In genomic region chr9:121385749-121386350, GRCm38 (mm10) we compare ENCODE assay signal across 9 mouse cellular contexts.
DNase-seq lines count a peak whose midpoint lies in the region; ATAC-seq and TF ChIP-seq lines count a peak whose summit lies in the region.
"Had no signal": no experiment of that assay in that cellular context is flagged by ENCODE, and none has a peak within 500 bp of the region (broad histone marks: within the 10 kb centered on the region; RNA-seq: fewer than 3 reads in every experiment).

No protein-coding gene starts in this region.

- H3K4me3 ChIP-seq in heart, embryonic 11.5 days (ENCODE audit: low read depth, low read length) = no peak overlapping the region
- H3K4me3 ChIP-seq in heart, embryonic 12.5 days = no peak overlapping the region
- no peak overlapping the region for H3K4me3 ChIP-seq in midbrain, embryonic 11.5 days (ENCODE audit: low read depth, low read length)
- H3K4me3 ChIP-seq in midbrain, postnatal 0 days (ENCODE audit: low read depth, low read length) = no peak overlapping the region
- H3K4me3 ChIP-seq in hindbrain, embryonic 12.5 days = no peak overlapping the region
- H3K4me3 ChIP-seq: erythroblast, embryonic 14.5 days; myocyte had no signal

- H3K27me3 ChIP-seq in heart, embryonic 11.5 days (ENCODE audit: control insufficient read depth, insufficient read depth, low read length) = no peaks in the 10 kb centered on the region
- no peaks in the 10 kb centered on the region for H3K27me3 ChIP-seq in heart, embryonic 12.5 days (replicated peaks)
- H3K27me3 ChIP-seq in midbrain, embryonic 11.5 days (ENCODE audit: control insufficient read depth, insufficient read depth, low read length) = no peaks in the 10 kb centered on the region
- no peaks in the 10 kb centered on the region for H3K27me3 ChIP-seq in midbrain, postnatal 0 days (ENCODE audit: insufficient read depth, low read length)
- H3K27me3 ChIP-seq in hindbrain, embryonic 12.5 days = no peaks in the 10 kb centered on the region

- WGBS in heart, embryonic 11.5 days (ENCODE audit: insufficient replicate concordance) = 77% methylated on average over 12 of the region's 12 CpGs
- 86% methylated on average over 12 of the region's 12 CpGs for WGBS in heart, embryonic 12.5 days
- WGBS in midbrain, embryonic 11.5 days = 83% methylated on average over 12 of the region's 12 CpGs
- 77% methylated on average over 12 of the region's 12 CpGs for WGBS in midbrain, postnatal 0 days
- WGBS in hindbrain, embryonic 12.5 days = 81% methylated on average over 12 of the region's 12 CpGs

- no peak for ATAC-seq in heart, embryonic 11.5 days (replicated peaks; ENCODE audit: insufficient number of reproducible peaks, low FRiP score, low TSS enrichment)
- no peak for ATAC-seq in heart, embryonic 12.5 days (ENCODE audit: insufficient number of reproducible peaks, low FRiP score)
- ATAC-seq in midbrain, embryonic 11.5 days (ENCODE audit: low FRiP score) = no peak
- no peak for ATAC-seq in midbrain, postnatal 0 days (ENCODE audit: low FRiP score)
- ATAC-seq in hindbrain, embryonic 12.5 days (ENCODE audit: low FRiP score) = no peak
- ATAC-seq in granulocyte monocyte progenitor cell, adult 5-6 weeks (replicated peaks; ENCODE audit: poor library complexity, severe bottlenecking) = no peak

- H3K9ac ChIP-seq in heart, embryonic 11.5 days (ENCODE audit: low read depth, low read length) = 0 out of 2 replicates have a peak overlapping the region, but pooled peaks have one; percentile 43
- H3K9ac ChIP-seq in heart, embryonic 12.5 days = no peak overlapping the region
- peak overlapping the region; percentile 2; the same call in 1 of the 2 replicates for H3K9ac ChIP-seq in midbrain, embryonic 11.5 days (ENCODE audit: low read length)
- H3K9ac ChIP-seq in midbrain, postnatal 0 days (replicated peaks; ENCODE audit: low read length, poor library complexity, severe bottlenecking) = no peak overlapping the region
- peak overlapping the region; percentile 1; the same call in 1 of the 2 replicates for H3K9ac ChIP-seq in hindbrain, embryonic 12.5 days

- no peaks in the 10 kb centered on the region for H3K9me3 ChIP-seq in heart, embryonic 11.5 days (replicated peaks; ENCODE audit: control insufficient read depth, low read length)
- H3K9me3 ChIP-seq in heart, embryonic 12.5 days (replicated peaks) = no peaks in the 10 kb centered on the region
- no peaks in the 10 kb centered on the region for H3K9me3 ChIP-seq in midbrain, embryonic 11.5 days (ENCODE audit: control insufficient read depth, low read length)
- H3K9me3 ChIP-seq in midbrain, postnatal 0 days (ENCODE audit: low read length) = no peaks in the 10 kb centered on the region
- H3K9me3 ChIP-seq in hindbrain, embryonic 12.5 days (replicated peaks) = no peaks in the 10 kb centered on the region

- no peaks in the 10 kb centered on the region for H3K36me3 ChIP-seq in heart, embryonic 11.5 days (ENCODE audit: control insufficient read depth, insufficient read depth, low read length)
- H3K36me3 ChIP-seq in heart, embryonic 12.5 days = peaks cover 7% of the 10 kb centered on the region; the same call in 1 of the 2 replicates
- no peaks in the 10 kb centered on the region for H3K36me3 ChIP-seq in midbrain, embryonic 11.5 days (ENCODE audit: control insufficient read depth, insufficient read depth, low read length)
- no peaks in the 10 kb centered on the region for H3K36me3 ChIP-seq in midbrain, postnatal 0 days (ENCODE audit: insufficient read depth, low read length)
- H3K36me3 ChIP-seq in hindbrain, embryonic 12.5 days = no peaks in the 10 kb centered on the region

- H3K27ac ChIP-seq in heart, embryonic 11.5 days (ENCODE audit: low read depth, low read length) = no peak overlapping the region
- H3K27ac ChIP-seq in heart, embryonic 12.5 days (ENCODE audit: poor library complexity, severe bottlenecking) = no peak overlapping the region
- no peak overlapping the region for H3K27ac ChIP-seq in midbrain, embryonic 11.5 days (ENCODE audit: low read depth, low read length)
- H3K27ac ChIP-seq in midbrain, postnatal 0 days (ENCODE audit: low read depth, low read length) = no peak overlapping the region
- no peak overlapping the region for H3K27ac ChIP-seq in hindbrain, embryonic 12.5 days

- peaks cover 31% of the 10 kb centered on the region for H3K4me1 ChIP-seq in heart, embryonic 11.5 days (ENCODE audit: control insufficient read depth, insufficient read depth, low read length)
- peaks cover 59% of the 10 kb centered on the region for H3K4me1 ChIP-seq in heart, embryonic 12.5 days (replicated peaks)
- no peaks in the 10 kb centered on the region for H3K4me1 ChIP-seq in midbrain, embryonic 11.5 days (ENCODE audit: control insufficient read depth, insufficient read depth, low read length)
- no peaks in the 10 kb centered on the region for H3K4me1 ChIP-seq in midbrain, postnatal 0 days (ENCODE audit: insufficient read depth, low read length)
- peaks cover 46% of the 10 kb centered on the region for H3K4me1 ChIP-seq in hindbrain, embryonic 12.5 days

- no peak for DNase-seq in midbrain, embryonic 11.5 days (ENCODE audit: low spot score, missing footprints)
- DNase-seq in midbrain, postnatal 0 days (ENCODE audit: low spot score) = no peak
- no peak for DNase-seq in thymus, postnatal 36 days

- no peak overlapping the region for H3K4me2 ChIP-seq in heart, embryonic 11.5 days
- H3K4me2 ChIP-seq in heart, embryonic 12.5 days = no peak overlapping the region
- H3K4me2 ChIP-seq in midbrain, embryonic 11.5 days = no peak overlapping the region
- H3K4me2 ChIP-seq in midbrain, postnatal 0 days (ENCODE audit: low read depth, low read length, poor library complexity, severe bottlenecking) = no peak overlapping the region
- no peak overlapping the region for H3K4me2 ChIP-seq in hindbrain, embryonic 12.5 days (replicated peaks)

- TF ChIP-seq CTCF in midbrain, postnatal 0 days (IDR thresholded peaks at IDR 0.05) = no peak

Comparison
In these comparisons a context has a peak if more than half of its experiments do, and no peak if none do; other contexts are left out.
1. H3K9ac ChIP-seq: peak in heart, embryonic 11.5 days (single experiment), midbrain, embryonic 11.5 days (single experiment) and hindbrain, embryonic 12.5 days (single experiment); none in heart, embryonic 12.5 days (single experiment) and midbrain, postnatal 0 days (single experiment).